ENCODE assay signal across 25 mouse cellular contexts in the genomic region with DNA sequence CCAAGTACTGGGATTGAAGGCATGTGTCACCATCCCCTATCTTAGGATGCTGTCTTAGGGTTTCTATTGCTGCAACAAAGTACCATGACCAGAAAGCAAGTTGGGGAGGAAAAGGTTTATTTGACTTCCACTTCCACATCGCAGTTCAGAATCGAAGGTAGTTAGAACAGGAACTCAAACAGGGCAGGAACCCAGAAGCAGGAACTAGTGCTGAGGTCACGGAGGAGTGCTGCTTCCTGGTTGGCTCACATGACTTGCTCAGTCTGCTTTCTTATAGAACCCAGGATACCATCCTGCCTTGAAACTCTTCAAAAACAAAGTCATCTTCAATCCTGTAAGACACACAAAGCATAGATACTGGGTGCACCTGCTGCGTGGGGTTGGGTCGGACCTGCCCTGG.
"Had no signal": no experiment of that assay in that cellular context is flagged by ENCODE, and none has a peak within 500 bp of the region (broad histone marks: within the 10 kb centered on the region; RNA-seq: fewer than 3 reads in every experiment).

No protein-coding gene starts in this region.

- H3K27me3 ChIP-seq: heart, embryonic 13.5 days; heart, embryonic 15.5 days; hindbrain, embryonic 15.5 days; limb, embryonic 13.5 days; limb, embryonic 15.5 days; liver, embryonic 12.5 days had no signal

- ATAC-seq: forebrain, postnatal 0 days; hindbrain, postnatal 0 days; intestine, embryonic 16.5 days; liver, embryonic 12.5 days had no signal

- H3K36me3 ChIP-seq: heart, embryonic 13.5 days; heart, embryonic 15.5 days; hindbrain, embryonic 13.5 days; hindbrain, embryonic 15.5 days; limb, embryonic 13.5 days; limb, embryonic 15.5 days; liver, embryonic 12.5 days had no signal

- H3K4me1 ChIP-seq: limb, embryonic 13.5 days; limb, embryonic 15.5 days had no signal

- DNase-seq: forebrain, postnatal 0 days; gastrocnemius, adult 2 months; gastrocnemius, postnatal 10 days; gastrocnemius, postnatal 25 days; heart, adult 11 months; heart, adult 2 months; heart, postnatal 14 days; heart, postnatal 36 days; kidney, adult 11 months; kidney, adult 2 months; kidney, postnatal 10 days; kidney, postnatal 25 days; kidney, postnatal 4 days; layer of hippocampus, postnatal 36 days; left cerebral cortex, postnatal 4 days had no signal

- H3K4me3 ChIP-seq: gastrocnemius, adult 2 months; heart, adult 2 months; heart, embryonic 13.5 days; heart, embryonic 15.5 days; hindbrain, embryonic 13.5 days; hindbrain, embryonic 15.5 days; layer of hippocampus, adult 2 months; limb, embryonic 13.5 days; limb, embryonic 15.5 days; liver, embryonic 12.5 days had no signal

- H3K27ac ChIP-seq: gastrocnemius, adult 2 months; heart, adult 2 months; hindbrain, embryonic 13.5 days; hindbrain, embryonic 15.5 days; hindbrain, postnatal 0 days; layer of hippocampus, adult 2 months; limb, embryonic 13.5 days; limb, embryonic 15.5 days; liver, embryonic 12.5 days had no signal
